Mouse (Mus musculus) bone marrow, adult 2 months (tissue): ENCODE measurements around the gene Cdkl1.

Experiments used
- CTCF ChIP-seq: fragments of 200-500 bp; IDR thresholded peaks from 2 replicates; pipeline ENCODE4 v1.5.1; 2011; ENCODE audit warnings: low read length, control low read depth; ENCODE audit not compliant: control insufficient read depth, insufficient read depth
- POLR2A ChIP-seq: fragments of 200-500 bp; IDR thresholded peaks from 2 replicates; pipeline ENCODE4 v1.6.1; 2011; ENCODE audit warnings: low read depth, mild to moderate bottlenecking, control low read depth, low read length, borderline replicate concordance; ENCODE audit not compliant: control insufficient read depth

DNA sequence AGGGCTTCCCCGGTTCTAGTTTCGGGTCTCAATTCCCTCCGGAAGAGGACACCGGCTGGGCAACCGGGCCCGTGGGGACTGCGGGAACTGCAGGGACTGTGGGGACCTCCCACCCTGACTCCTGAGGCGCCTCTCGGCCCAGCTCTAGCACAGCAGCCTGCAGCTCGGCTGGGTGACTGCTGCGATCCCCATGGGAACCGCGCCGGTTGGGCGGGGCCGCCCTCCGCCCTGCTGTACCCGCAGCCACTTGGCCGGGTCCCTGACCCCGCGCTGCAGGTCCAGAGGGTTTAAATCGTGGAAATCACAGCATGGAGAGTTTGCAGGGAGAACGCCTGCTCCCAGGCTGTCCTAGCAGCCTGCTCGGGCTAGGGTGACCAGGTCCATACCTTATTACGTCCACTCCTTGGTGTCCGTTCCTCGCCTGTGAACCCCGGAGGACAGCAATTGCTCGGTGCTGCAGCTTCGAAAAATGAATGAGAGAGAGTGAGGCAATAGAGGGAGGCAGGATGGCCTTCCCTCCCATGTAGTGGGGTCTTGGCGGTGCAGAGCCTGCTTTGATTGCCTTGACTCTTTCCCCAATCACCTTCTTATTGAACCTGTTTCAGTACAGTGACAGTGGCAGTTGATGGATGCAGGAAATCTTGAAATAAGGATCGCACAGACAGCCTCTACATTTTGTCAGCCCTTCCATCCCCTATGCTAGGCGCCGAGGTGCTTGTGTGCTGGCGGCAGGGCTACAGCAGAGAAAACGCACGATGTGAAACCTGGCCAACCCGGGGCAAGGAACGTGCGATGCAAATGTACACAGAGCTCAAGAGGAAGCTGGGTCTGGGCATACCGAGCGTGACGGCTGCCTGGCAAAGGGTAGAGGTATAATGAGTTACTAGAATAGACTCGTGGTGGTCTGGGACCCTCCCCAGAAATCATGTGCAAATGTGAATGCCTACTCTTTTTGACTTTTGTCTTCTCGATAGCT is at the start of gene Cdkl1:
- TF ChIP-seq CTCF, result no peak
- peak; percentile 57; the same call in 1 of the 2 replicates for TF ChIP-seq POLR2A
